Mouse (Mus musculus) liver, embryonic 14.5 days (tissue): ENCODE measurements around the gene Cct4. TPM values are rescaled to one million over a fixed set of nuclear protein-coding genes. Genes with fewer than 3 reads are reported as not detected.

Source experiments
- ATAC-seq: fragments of 200-750 bp; cut with Nextera tagmentation; 2 replicates; pipeline ENCODE4 v1.8.0; 2017; ENCODE audit warnings: moderate number of reproducible peaks, mild to moderate bottlenecking, moderate library complexity; ENCODE audit not compliant: insufficient read depth
- DNase-seq, 3 experiments: peaks; one replicate each; pipeline ENCODE4 v3.0.0-alpha.2; 2012 to 2013; ENCODE audit warnings: low read depth in 3 of 3, low spot score in 3 of 3
- H3K27ac ChIP-seq: fragments of 300-500 bp; sonication (generic); 2 replicates; pipeline ENCODE4 v1.5.1; 2014; ENCODE audit warnings: moderate library complexity, mild to moderate bottlenecking, control low read depth, inconsistent platforms
- H3K27me3 ChIP-seq: fragments of 300-500 bp; sonication (generic); 2 replicates; pipeline ENCODE4 v1.6.1; 2014; ENCODE audit warnings: mild to moderate bottlenecking, low read length, moderate library complexity; ENCODE audit not compliant: control insufficient read depth, insufficient read depth
- H3K36me3 ChIP-seq: fragments of 300-500 bp; sonication (generic); replicated peaks from 2 replicates; pipeline ENCODE4 v1.6.1; 2014; ENCODE audit warnings: low read depth; ENCODE audit not compliant: control insufficient read depth, insufficient read depth
- H3K4me1 ChIP-seq, 2 experiments: fragments of 200-500 bp in 1 of 2; fragments of 300-500 bp in 1 of 2; sonication (generic) in 1 of 2; replicated peaks; 2 replicates each; pipeline ENCODE4 v1.6.1; 2012 to 2014; ENCODE audit warnings: antibody characterized with exemption in 1 of 2, inconsistent platforms in 1 of 2, low read length in 1 of 2; ENCODE audit not compliant: control insufficient read depth in 2 of 2, insufficient read depth in 2 of 2
- H3K4me2 ChIP-seq: fragments of 300-500 bp; sonication (generic); 2 replicates; pipeline ENCODE4 v1.6.1; 2014; ENCODE audit warnings: low read depth, mild to moderate bottlenecking, control low read depth, moderate library complexity
- H3K4me3 ChIP-seq, 2 experiments: fragments of 200-500 bp in 1 of 2; fragments of 300-500 bp in 1 of 2; sonication (generic) in 1 of 2; 2 replicates each; pipeline ENCODE4 v1.5.1; 2012 to 2014; ENCODE audit warnings: low read depth in 2 of 2, low read length in 2 of 2, mild to moderate bottlenecking in 2 of 2, control low read depth in 1 of 2, inconsistent platforms in 1 of 2, moderate library complexity in 1 of 2; ENCODE audit not compliant: insufficient read depth in 1 of 2
- H3K9ac ChIP-seq: fragments of 300-500 bp; sonication (generic); replicated peaks from 2 replicates; pipeline ENCODE4 v1.6.1; 2014; ENCODE audit warnings: mild to moderate bottlenecking, control low read depth, moderate library complexity
- H3K9me3 ChIP-seq: fragments of 300-500 bp; sonication (generic); 2 replicates; pipeline ENCODE4 v1.6.1; 2016; ENCODE audit warnings: low read length, mixed read lengths; ENCODE audit not compliant: control insufficient read depth
- CTCF ChIP-seq: IDR thresholded peaks from 2 replicates; pipeline ENCODE4 v1.5.1; 2016; ENCODE audit warnings: antibody characterized with exemption, low read depth, control low read depth
- EP300 ChIP-seq: IDR thresholded peaks from 2 replicates; pipeline ENCODE4 v1.6.1; 2016; ENCODE audit warnings: antibody characterized with exemption, low read depth
- WGBS: fragments of 180-500 bp; shearing (Covaris S2); extraction: QIAGEN DNeasy Blood & Tissue Kit; methylation state at CpG from one replicate; pipeline ENCODE4 v1.1.7; 2014; ENCODE audit not compliant: insufficient replicate concordance; 5-methylcytosine and 5-hydroxymethylcytosine counted together
- polyA plus RNA-seq, 2 experiments: library from polyadenylated mRNA; depleted of rRNA in 1 of 2; stranded (reverse) in 1 of 2; unstranded in 1 of 2; fragments of >200 nt; fragmentation: Nextera tagmentation in 1 of 2; extraction: Ambion mirVana in 1 of 2; gene quantifications; 2 replicates each; pipeline versions ENCODE4 v1.2.1 to v1.2.3; 2012 to 2014

The Cct4 gene
- polyA plus RNA-seq, 2 experiments, result 65.4 to 142 TPM

DNA sequence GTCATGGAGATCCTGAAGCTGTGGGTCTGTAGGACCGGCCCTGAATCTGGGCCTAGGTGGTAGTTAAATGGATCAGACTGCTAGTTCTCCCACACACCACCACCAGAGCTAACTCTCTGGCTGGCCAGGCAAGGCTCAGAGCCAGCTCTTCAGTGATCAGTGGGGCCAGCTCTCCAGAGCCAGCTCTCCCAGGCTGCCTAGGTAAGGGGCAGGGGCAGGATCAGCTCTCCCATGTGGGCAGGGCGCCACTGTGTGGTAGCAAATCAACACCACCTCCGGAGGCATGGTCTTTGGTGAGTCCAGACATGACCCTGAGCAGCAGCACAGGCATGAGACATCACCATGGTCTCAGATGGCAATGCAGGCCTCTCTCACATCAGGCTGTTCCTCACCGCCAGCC, 33.5 kb upstream of the Cct4 start:
- DNase-seq (no peak), ATAC-seq (0 out of 2 replicates have a peak, but pooled peaks have one; percentile 33)
- Histone ChIP-seq H3K9me3 (no peaks in the 10 kb centered on the region), H3K9ac (no peak overlapping the region), H3K27ac (no peak overlapping the region), H3K4me3 (no peak overlapping the region), H3K27me3 (no peaks in the 10 kb centered on the region), H3K4me1 (no peaks in the 10 kb centered on the region), H3K4me2 (no peak overlapping the region), H3K36me3 (no peaks in the 10 kb centered on the region)
- 58% methylated on average over 4 of the region's 4 CpGs for WGBS
- TF ChIP-seq EP300 (no peak), CTCF (peak; percentile 82)

DNA sequence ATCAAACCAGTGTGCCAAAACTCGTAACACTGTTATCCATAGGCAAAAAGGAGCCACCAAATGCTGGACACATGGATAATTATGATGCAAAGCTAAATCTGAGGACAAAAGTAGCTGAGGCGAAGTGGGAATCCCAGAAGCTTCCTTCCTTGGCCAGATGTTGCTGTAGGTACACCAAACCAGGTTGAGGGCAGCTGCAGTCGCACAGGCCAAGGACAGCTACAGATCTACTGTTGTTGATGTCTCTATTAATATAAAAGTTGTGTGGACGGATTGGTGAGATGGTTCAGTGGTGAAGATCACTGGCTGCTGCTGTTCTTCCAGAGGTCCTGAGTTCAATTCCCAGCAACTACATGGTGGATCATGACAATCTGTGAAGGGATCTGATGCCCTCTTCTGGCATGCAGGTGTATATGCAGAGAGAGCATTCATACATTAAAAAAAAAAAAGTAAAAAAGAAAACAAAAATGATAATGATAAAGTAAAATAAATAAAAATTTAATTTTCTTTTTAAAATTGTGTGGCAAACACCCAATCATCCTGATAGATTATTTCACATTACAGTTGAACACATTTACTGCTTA, 32.4 kb upstream of the Cct4 start:
- no peak overlapping the region for H3K4me2 ChIP-seq
- H3K27me3 ChIP-seq, result no peaks in the 10 kb centered on the region
- H3K4me3 ChIP-seq, result no peak overlapping the region
- H3K9ac ChIP-seq, result no peak overlapping the region
- TF ChIP-seq CTCF, result peak; percentile 54
- no peak for TF ChIP-seq EP300
- H3K36me3 ChIP-seq, result no peaks in the 10 kb centered on the region
- DNase-seq (no peak), ATAC-seq (no peak)
- H3K9me3 ChIP-seq, result no peaks in the 10 kb centered on the region
- no peaks in the 10 kb centered on the region for H3K4me1 ChIP-seq
- H3K27ac ChIP-seq, result no peak overlapping the region
- 71% methylated on average over 4 of the region's 4 CpGs for WGBS

DNA sequence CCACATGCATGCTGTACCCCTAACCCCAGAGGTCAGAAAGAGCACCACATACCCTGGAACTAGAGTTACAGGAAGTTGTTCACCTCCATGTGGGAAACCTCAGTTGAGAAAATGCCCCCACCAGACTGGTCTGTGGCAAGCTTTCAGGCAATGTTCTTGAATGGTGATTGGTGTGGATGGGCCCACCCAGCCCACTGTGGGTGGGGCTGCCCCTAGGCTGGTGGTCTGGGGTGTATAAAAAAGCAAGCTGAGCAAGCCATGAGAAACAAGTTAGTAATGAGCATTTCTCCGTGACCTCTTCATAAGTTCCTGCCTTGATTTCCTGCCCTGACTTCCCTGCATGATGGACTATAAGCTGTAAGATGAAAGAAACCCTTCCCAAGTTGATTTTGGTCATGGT, 28.2 kb upstream of the Cct4 start:
- ATAC-seq (no peak), DNase-seq (no peak)
- TF ChIP-seq CTCF (no peak), EP300 (no peak)
- Histone ChIP-seq H3K27me3 (no peaks in the 10 kb centered on the region), H3K9ac (no peak overlapping the region), H3K27ac (no peak overlapping the region), H3K9me3 (no peaks in the 10 kb centered on the region), H3K4me2 (no peak overlapping the region), H3K36me3 (no peaks in the 10 kb centered on the region), H3K4me3 (no peak overlapping the region), H3K4me1 (0 out of 4 replicates have a peak, but pooled peaks cover 0 to 2% of the 10 kb centered on the region in 2 experiments)
- WGBS, result 66% methylated on average over 1 of the region's 1 CpGs

DNA sequence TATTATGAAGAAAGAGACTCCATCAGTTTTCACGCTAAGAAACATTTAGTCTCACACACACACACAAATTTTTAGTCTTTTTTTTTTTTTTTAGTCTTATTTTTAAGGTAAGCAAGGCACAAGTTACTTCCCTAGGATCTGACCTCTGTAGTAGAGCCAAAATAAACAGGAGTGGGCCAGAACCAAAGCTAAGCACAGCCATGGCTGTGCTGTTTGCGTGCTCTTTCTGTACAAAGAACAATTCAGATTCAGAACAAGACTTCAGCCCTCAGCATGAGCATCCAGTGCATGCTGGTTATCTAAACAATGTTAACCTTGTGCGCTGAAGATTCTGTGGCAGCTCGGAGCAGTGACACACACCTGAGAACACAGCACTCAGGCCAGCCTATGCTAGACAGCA, 25.9 kb upstream of the Cct4 start:
- no peak overlapping the region for H3K4me3 ChIP-seq
- TF ChIP-seq EP300 (no peak), CTCF (no peak)
- H3K36me3 ChIP-seq, result no peaks in the 10 kb centered on the region
- DNase-seq (no peak), ATAC-seq (no peak)
- no peak overlapping the region for H3K27ac ChIP-seq
- no peak overlapping the region for H3K4me2 ChIP-seq
- H3K27me3 ChIP-seq, result no peaks in the 10 kb centered on the region
- WGBS, result 83% methylated on average over 4 of the region's 4 CpGs
- H3K9ac ChIP-seq, result no peak overlapping the region
- no peaks in the 10 kb centered on the region for H3K9me3 ChIP-seq
- H3K4me1 ChIP-seq, result 0 out of 4 replicates have a peak, but pooled peaks cover 0 to 2% of the 10 kb centered on the region in 2 experiments

DNA sequence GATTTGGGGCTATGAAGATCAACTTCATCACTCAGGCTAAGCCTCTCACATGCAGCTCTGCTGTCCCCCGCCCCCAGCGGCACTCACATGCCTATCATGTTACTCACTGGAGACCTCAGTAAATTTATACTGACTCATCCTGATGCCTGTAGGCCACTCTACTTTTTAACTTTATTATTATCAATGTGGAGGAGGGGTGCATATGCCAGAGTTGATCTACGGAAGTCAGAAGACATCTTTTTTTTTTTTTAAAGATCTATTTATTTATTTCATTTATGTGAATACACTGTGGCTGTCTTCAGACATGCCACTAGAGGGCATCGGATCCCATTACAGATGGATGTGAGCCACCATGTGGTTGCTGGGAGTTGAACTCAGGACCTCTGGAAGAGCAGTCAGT, 24.8 kb upstream of the Cct4 start:
- DNase-seq, result no peak
- 0 out of 4 replicates have a peak, but pooled peaks cover 0 to 2% of the 10 kb centered on the region in 2 experiments for H3K4me1 ChIP-seq
- H3K4me2 ChIP-seq, result no peak overlapping the region
- H3K36me3 ChIP-seq, result no peaks in the 10 kb centered on the region
- no peaks in the 10 kb centered on the region for H3K9me3 ChIP-seq
- TF ChIP-seq EP300 (no peak), CTCF (peak; percentile 59)
- ATAC-seq, result no peak
- H3K4me3 ChIP-seq, result no peak overlapping the region
- 76% methylated on average over 4 of the region's 4 CpGs for WGBS
- no peaks in the 10 kb centered on the region for H3K27me3 ChIP-seq
- H3K9ac ChIP-seq, result no peak overlapping the region
- no peak overlapping the region for H3K27ac ChIP-seq
